7 mouse cellular contexts compared by ENCODE assay signal in genomic region chr10:82048460-82048804, GRCm38 (mm10). TPM values are rescaled to one million over a fixed set of nuclear protein-coding genes. Genes with fewer than 3 reads are reported as not detected.
DNase-seq lines count a peak whose midpoint lies in the region; ATAC-seq and TF ChIP-seq lines count a peak whose summit lies in the region.
"Not testable (repeated sequence)": the region's sequence is repeated elsewhere in the genome, so short reads cannot be mapped to it uniquely, and the experiment has no call there.

No protein-coding gene starts in this region.

- H3K79me2 ChIP-seq in macrophage (ENCODE audit: inconsistent target), result not testable (repeated sequence)

- not testable (repeated sequence) for DNase-seq in cerebellum, adult 2 months

- peaks cover 36% of the 10 kb centered on the region for H3K36me3 ChIP-seq in forebrain, embryonic 13.5 days (ENCODE audit: poor library complexity, severe bottlenecking)
- H3K36me3 ChIP-seq in heart, embryonic 16.5 days (ENCODE audit: control insufficient read depth, insufficient read depth), result peaks cover 17% of the 10 kb centered on the region
- H3K36me3 ChIP-seq in intestine, embryonic 16.5 days (ENCODE audit: control insufficient read depth, insufficient read depth, low read length); macrophage (ENCODE audit: inconsistent target): not testable (repeated sequence)
- peaks cover 24% of the 10 kb centered on the region for H3K36me3 ChIP-seq in limb, embryonic 15.5 days
- H3K36me3 ChIP-seq in neural tube, embryonic 12.5 days, result peaks cover 18% of the 10 kb centered on the region

- peak overlapping the region; percentile 56 for H3K4me2 ChIP-seq in forebrain, embryonic 13.5 days
- peak overlapping the region; percentile 82 for H3K4me2 ChIP-seq in heart, embryonic 16.5 days (ENCODE audit: low read depth, low read length)
- H3K4me2 ChIP-seq in intestine, embryonic 16.5 days (ENCODE audit: low read depth, low read length), result peak overlapping the region; percentile 63
- peak overlapping the region; percentile 49 for H3K4me2 ChIP-seq in limb, embryonic 15.5 days
- peak overlapping the region; percentile 60 for H3K4me2 ChIP-seq in neural tube, embryonic 12.5 days (replicated peaks)

- WGBS in cerebellum, adult 2 months, result 27% methylated on average over 10 of the region's 10 CpGs
- WGBS in forebrain, embryonic 13.5 days, result 29% methylated on average over 10 of the region's 10 CpGs
- 26% methylated on average over 10 of the region's 10 CpGs for WGBS in heart, embryonic 16.5 days
- WGBS in intestine, embryonic 16.5 days, result 22% methylated on average over 10 of the region's 10 CpGs
- 26% methylated on average over 10 of the region's 10 CpGs for WGBS in limb, embryonic 15.5 days
- 23% methylated on average over 10 of the region's 10 CpGs for WGBS in macrophage (ENCODE audit: missing documents)
- WGBS in neural tube, embryonic 12.5 days, result 31% methylated on average over 10 of the region's 10 CpGs

- TF ChIP-seq CTCF in cerebellum, adult 2 months (IDR thresholded peaks at IDR 0.05; ENCODE audit: borderline replicate concordance, insufficient read depth, low read depth, low read length), result not testable (repeated sequence)

- peak; percentile 44 for ATAC-seq in forebrain, embryonic 13.5 days
- peak; percentile 4; the same call in 1 of the 2 replicates for ATAC-seq in heart, embryonic 16.5 days (replicated peaks; ENCODE audit: extremely low read depth, insufficient read depth, low FRiP score)
- not testable (repeated sequence) for ATAC-seq in intestine, embryonic 16.5 days; limb, embryonic 15.5 days (ENCODE audit: insufficient number of reproducible peaks, low FRiP score, low TSS enrichment, low read depth); neural tube, embryonic 12.5 days (ENCODE audit: low FRiP score, low read depth)

- H3K4me1 ChIP-seq in cerebellum, adult 2 months (ENCODE audit: control insufficient read depth, insufficient read depth, low read length); forebrain, embryonic 13.5 days; heart, embryonic 16.5 days (ENCODE audit: control insufficient read depth, insufficient read depth, low read length); intestine, embryonic 16.5 days (ENCODE audit: control insufficient read depth, insufficient read depth, low read length); limb, embryonic 15.5 days; neural tube, embryonic 12.5 days: not testable (repeated sequence)

- H3K27me3 ChIP-seq in cerebellum, adult 2 months (ENCODE audit: control insufficient read depth, insufficient read depth, low read length); forebrain, embryonic 13.5 days; heart, embryonic 16.5 days (ENCODE audit: control insufficient read depth, insufficient read depth, low read length); intestine, embryonic 16.5 days (replicated peaks; ENCODE audit: control insufficient read depth, insufficient read depth, low read length); limb, embryonic 15.5 days; neural tube, embryonic 12.5 days (replicated peaks): not testable (repeated sequence)

- H3K4me3 ChIP-seq in cerebellum, adult 2 months (replicated peaks; ENCODE audit: insufficient read depth, low read depth, low read length), result peak overlapping the region; percentile 56
- H3K4me3 ChIP-seq in forebrain, embryonic 13.5 days, result peak overlapping the region; percentile 63
- H3K4me3 ChIP-seq in heart, embryonic 16.5 days (ENCODE audit: low read length), result peak overlapping the region; percentile 87
- H3K4me3 ChIP-seq in intestine, embryonic 16.5 days (ENCODE audit: low read length), result peak overlapping the region; percentile 79
- peak overlapping the region; percentile 63 for H3K4me3 ChIP-seq in limb, embryonic 15.5 days
- peak overlapping the region; percentile 46 for H3K4me3 ChIP-seq in macrophage (ENCODE audit: inconsistent target)
- peak overlapping the region; percentile 69 for H3K4me3 ChIP-seq in neural tube, embryonic 12.5 days

- H3K27ac ChIP-seq in cerebellum, adult 2 months (ENCODE audit: insufficient read depth, low read length), result not testable (repeated sequence)
- peak overlapping the region; percentile 96 for H3K27ac ChIP-seq in forebrain, embryonic 13.5 days
- peak overlapping the region; percentile 98 for H3K27ac ChIP-seq in heart, embryonic 16.5 days (ENCODE audit: low read length)
- H3K27ac ChIP-seq in intestine, embryonic 16.5 days (ENCODE audit: low read length), result peak overlapping the region; percentile 98
- H3K27ac ChIP-seq in limb, embryonic 15.5 days, result peak overlapping the region; percentile 96
- H3K27ac ChIP-seq in macrophage, result peak overlapping the region; percentile 7; the same call in 1 of the 2 replicates
- 0 out of 2 replicates have a peak overlapping the region, but pooled peaks have one; percentile 90 for H3K27ac ChIP-seq in neural tube, embryonic 12.5 days

- H3K9ac ChIP-seq in forebrain, embryonic 13.5 days, result peak overlapping the region; percentile 85
- peak overlapping the region; percentile 95 for H3K9ac ChIP-seq in heart, embryonic 16.5 days (ENCODE audit: low read length)
- H3K9ac ChIP-seq in intestine, embryonic 16.5 days (ENCODE audit: low read depth, low read length), result peak overlapping the region; percentile 92
- peak overlapping the region; percentile 63 for H3K9ac ChIP-seq in limb, embryonic 15.5 days
- H3K9ac ChIP-seq in neural tube, embryonic 12.5 days, result peak overlapping the region; percentile 83

- peaks cover 51% of the 10 kb centered on the region for H3K9me3 ChIP-seq in forebrain, embryonic 13.5 days (replicated peaks)
- peaks cover 40% of the 10 kb centered on the region for H3K9me3 ChIP-seq in heart, embryonic 16.5 days (replicated peaks; ENCODE audit: control insufficient read depth, low read length)
- peaks cover 34% of the 10 kb centered on the region for H3K9me3 ChIP-seq in intestine, embryonic 16.5 days (ENCODE audit: control insufficient read depth, low read length)
- H3K9me3 ChIP-seq in limb, embryonic 15.5 days, result peaks cover 27% of the 10 kb centered on the region
- peaks cover 46% of the 10 kb centered on the region for H3K9me3 ChIP-seq in neural tube, embryonic 12.5 days

- TF ChIP-seq POLR2A in cerebellum, adult 2 months (IDR thresholded peaks at IDR 0.05; ENCODE audit: borderline replicate concordance, insufficient read depth, low read length), result not testable (repeated sequence)

RNA-seq across cellular contexts. Expression of gene Zfp873, which starts 0.5 kb away (rescaled TPM):
- polyA plus RNA-seq in cerebellum, adult 2 months (2012; rRNA removed), result 6.0 and 6.4 TPM in 2 replicates
- polyA plus RNA-seq in forebrain, embryonic 13.5 days (2015; fragmentation: Nextera tagmentation; extraction: Ambion mirVana), result 16.6 and 18.7 TPM in 2 replicates
- polyA plus RNA-seq in heart, embryonic 16.5 days (2015; fragmentation: Nextera tagmentation; extraction: Ambion mirVana), result 11.5 and 11.9 TPM in 2 replicates
- polyA plus RNA-seq in intestine, embryonic 16.5 days (2015; fragmentation: Nextera tagmentation; extraction: Ambion mirVana), result 9.2 and 10.7 TPM in 2 replicates
- polyA plus RNA-seq in limb, embryonic 15.5 days (2015; fragmentation: Nextera tagmentation; extraction: Ambion mirVana), result 13.4 and 13.7 TPM in 2 replicates
- total RNA-seq in macrophage (2018; cell fraction: chromatin; rRNA removed), result 10 to 100 TPM in 8 of 26 experiments, 1 to 10 TPM in 12, under 1 TPM in 5, not detected in 1; 0.25 to 16.8 (median 6.5) TPM
- total RNA-seq in macrophage (2018; cell fraction: cytosol; rRNA removed), result 1 to 10 TPM in 23 of 26 experiments, under 1 TPM in 3; 0.86 to 4.4 (median 3.1) TPM
- 10 to 100 TPM in 5 of 26 experiments, 1 to 10 TPM in 17, under 1 TPM in 4; 0.34 to 18.5 (median 3.5) TPM for total RNA-seq in macrophage (2018; cell fraction: nucleus; rRNA removed)
- polyA plus RNA-seq in macrophage (2018), result 2.8 to 3.9 TPM (median 3.2 TPM) in 3 replicates
- 12.9 and 14.7 TPM in 2 replicates for polyA plus RNA-seq in neural tube, embryonic 12.5 days (2016; fragmentation: Nextera tagmentation; extraction: Ambion mirVana)

RNA-seq across cellular contexts. Expression of gene BC024063, which starts 34.7 kb away (rescaled TPM):
- 2.5 and 2.9 TPM in 2 replicates for polyA plus RNA-seq in cerebellum, adult 2 months (2012; rRNA removed)
- polyA plus RNA-seq in forebrain, embryonic 13.5 days (2015; fragmentation: Nextera tagmentation; extraction: Ambion mirVana), result 5.3 and 6.1 TPM in 2 replicates
- polyA plus RNA-seq in heart, embryonic 16.5 days (2015; fragmentation: Nextera tagmentation; extraction: Ambion mirVana), result 2.9 and 3.0 TPM in 2 replicates
- 2.5 and 3.5 TPM in 2 replicates for polyA plus RNA-seq in intestine, embryonic 16.5 days (2015; fragmentation: Nextera tagmentation; extraction: Ambion mirVana)
- polyA plus RNA-seq in limb, embryonic 15.5 days (2015; fragmentation: Nextera tagmentation; extraction: Ambion mirVana), result 4.9 and 5.0 TPM in 2 replicates
- 1 to 10 TPM in 9 of 26 experiments, under 1 TPM in 11, not detected in 6; 0.36 to 2.1 (median 0.79) TPM for total RNA-seq in macrophage (2018; cell fraction: chromatin; rRNA removed)
- under 1 TPM; 0.12 to 0.89 (median 0.47) TPM for total RNA-seq in macrophage (2018; cell fraction: cytosol; rRNA removed)
- 1 to 10 TPM in 6 of 26 experiments, under 1 TPM in 15, not detected in 5; 0.28 to 1.5 (median 0.66) TPM for total RNA-seq in macrophage (2018; cell fraction: nucleus; rRNA removed)
- 0.35 to 0.70 TPM (median 0.36 TPM) in 3 replicates for polyA plus RNA-seq in macrophage (2018)
- 5.0 and 6.9 TPM in 2 replicates for polyA plus RNA-seq in neural tube, embryonic 12.5 days (2016; fragmentation: Nextera tagmentation; extraction: Ambion mirVana)
